Mouse (Mus musculus) lung, postnatal 4 days (tissue): ENCODE measurements at regions not wholly inside any gene's neighbourhood (a gene's known extent, or its start where the extent isn't known, plus 50 kb on each side); places are given as distances from the start of the nearest gene placed in this dataset.

Source experiments
- DNase-seq, 2 experiments: peaks; one replicate each; pipeline ENCODE4 v3.0.0; 2021

- DNase-seq: no peak
These were observed 180.7 kb upstream of the Sash1 start for GRCm38 (mm10) chr10:9066566-9066965.

GRCm38 (mm10) chr10:9061979-9062378, 176.1 kb upstream of the Sash1 start:
- no peak for DNase-seq

DNA sequence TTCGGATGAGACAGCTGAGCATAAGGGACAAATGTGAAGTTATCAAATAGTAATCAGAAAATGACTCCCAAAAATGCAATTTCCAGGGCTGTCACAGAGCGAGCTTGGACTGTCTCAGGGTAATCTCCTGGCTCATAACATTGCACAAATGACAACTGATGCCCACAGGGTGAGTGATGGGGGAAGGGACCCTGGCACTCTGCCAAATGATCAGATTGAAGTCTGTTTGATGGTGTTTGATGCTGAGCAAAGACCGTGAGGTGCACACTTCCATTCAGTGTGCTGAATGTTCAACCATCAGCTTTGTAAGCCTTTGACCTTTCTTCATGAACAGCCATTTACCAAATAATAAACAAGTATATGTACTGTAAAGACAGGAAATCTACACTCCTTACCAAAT, 169.4 kb upstream of the Sash1 start:
- no peak for DNase-seq

- no peak for DNase-seq
These were observed 167.5 kb upstream of the Sash1 start for GRCm38 (mm10) chr10:9053371-9053770.

- DNase-seq: no peak
These were observed 161.5 kb upstream of the Sash1 start for GRCm38 (mm10) chr10:9047341-9047740.

- DNase-seq: no peak
These were observed 159.0 kb upstream of the Sash1 start for GRCm38 (mm10) chr10:9044746-9045370.

DNA sequence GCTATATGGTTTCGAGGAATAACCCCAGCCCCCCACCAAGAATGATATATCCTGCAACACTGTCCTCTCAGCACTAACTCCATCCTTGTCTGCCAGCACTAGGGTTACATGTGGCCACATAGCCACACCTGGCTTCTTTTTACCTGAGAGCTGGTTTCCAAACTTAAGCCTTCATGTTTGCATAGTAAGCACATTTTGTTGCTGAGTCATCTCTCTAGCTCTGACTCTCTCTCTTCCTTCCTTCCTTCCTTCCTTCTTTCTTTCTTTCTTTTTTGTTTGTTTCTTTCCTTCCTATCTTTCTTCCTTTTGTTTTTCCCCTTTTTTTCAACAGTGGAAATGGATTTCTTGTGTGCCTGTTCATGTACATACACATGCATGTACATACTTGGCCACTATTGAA, 157.6 kb upstream of the Sash1 start:
- DNase-seq: no peak

DNA sequence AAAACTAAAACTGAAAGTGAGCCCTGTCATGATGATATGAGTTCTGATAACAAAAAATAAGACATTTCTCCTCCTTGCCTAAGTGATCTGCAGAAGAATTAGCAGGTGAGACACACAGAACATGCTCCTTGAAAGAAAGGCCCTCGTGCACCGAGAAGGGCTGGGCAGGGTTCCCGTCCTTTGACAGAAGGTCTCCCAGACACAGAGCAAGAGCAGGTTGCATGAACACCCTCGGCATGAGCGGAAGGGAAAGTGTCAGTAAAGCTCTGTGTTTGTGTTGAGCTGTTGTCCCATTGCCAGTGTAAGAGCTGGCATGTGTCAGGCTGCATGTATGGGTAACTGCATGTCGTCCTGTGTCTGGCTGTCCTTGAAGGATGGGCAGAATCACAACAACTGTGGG, 144.6 kb upstream of the Sash1 start:
- no peak for DNase-seq

GRCm38 (mm10) chr10:9029506-9029905, 143.6 kb upstream of the Sash1 start:
- DNase-seq: no peak

GRCm38 (mm10) chr10:9027070-9027807, 141.4 kb upstream of the Sash1 start:
- peak; percentile 15 to 35 for DNase-seq

DNA sequence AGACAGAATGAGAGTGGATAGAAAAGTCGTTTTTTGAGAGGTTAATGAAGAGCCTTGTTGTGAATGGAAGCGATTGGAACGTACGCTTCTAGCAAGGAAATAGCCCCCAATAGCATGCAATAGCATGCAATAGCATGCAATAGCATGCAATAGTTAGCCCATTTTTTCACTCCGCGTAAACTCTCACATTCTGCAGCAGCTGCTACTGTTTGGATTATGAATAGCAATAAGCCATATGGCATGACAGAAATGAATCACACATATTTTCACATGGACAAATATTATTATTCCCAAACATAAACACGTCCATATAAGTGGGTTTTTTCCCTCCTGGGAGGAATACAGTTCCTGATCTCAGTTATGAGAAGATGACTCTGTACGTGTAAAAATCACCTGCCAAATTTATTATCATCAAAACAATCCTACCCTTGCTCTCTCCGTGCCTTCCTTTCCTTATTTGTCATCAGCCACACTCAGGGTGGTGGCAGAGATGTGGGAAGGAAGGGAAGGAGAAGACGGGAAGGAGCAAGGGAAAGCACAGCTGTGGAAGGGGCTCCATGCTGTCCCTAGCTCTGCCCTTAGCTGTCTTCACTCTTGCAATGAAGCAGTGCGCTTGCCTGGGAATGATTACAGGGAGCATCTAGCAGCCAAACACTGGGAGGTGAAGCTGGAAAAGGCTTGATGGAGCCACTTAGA, 129.1 kb upstream of the Sash1 start:
- DNase-seq: peak in 1 of 2 experiments; percentile 16

- DNase-seq: no peak
These were observed 127.7 kb upstream of the Sash1 start for GRCm38 (mm10) chr10:9013549-9013925.

DNA sequence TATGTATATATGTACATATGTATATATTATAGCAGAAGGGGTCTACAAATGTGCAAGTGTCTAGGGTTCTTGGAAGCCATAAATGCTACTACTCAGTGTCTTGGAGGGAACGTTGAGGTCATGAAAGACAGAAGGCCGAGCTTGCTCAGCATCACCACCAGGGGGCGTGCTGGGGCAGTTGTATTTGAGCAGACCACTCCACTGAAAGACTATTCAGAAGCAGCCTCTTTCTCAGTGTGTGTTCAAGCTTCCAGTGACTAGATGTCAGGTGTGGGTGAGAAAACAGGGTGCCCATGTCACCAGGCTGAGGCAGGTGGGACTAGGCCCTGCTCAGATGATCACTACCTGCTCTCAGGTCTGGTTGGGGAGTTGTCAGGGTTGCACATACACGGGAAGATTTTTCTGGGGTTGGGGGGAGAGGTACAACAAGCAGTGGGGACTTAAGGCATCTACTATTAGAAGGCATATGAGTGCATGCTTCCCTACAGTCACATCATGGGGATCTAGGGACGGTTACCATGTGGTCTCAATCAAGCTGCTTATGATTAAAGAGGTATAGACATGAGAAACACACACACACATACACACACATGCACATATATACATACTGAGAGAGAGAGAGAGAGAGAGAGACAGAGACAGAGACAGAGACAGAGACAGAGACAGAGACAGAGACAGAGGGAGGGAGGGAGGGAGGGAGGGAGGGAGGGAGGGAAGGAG, 127.1 kb upstream of the Sash1 start:
- peak; percentile 68 to 82 for DNase-seq

DNA sequence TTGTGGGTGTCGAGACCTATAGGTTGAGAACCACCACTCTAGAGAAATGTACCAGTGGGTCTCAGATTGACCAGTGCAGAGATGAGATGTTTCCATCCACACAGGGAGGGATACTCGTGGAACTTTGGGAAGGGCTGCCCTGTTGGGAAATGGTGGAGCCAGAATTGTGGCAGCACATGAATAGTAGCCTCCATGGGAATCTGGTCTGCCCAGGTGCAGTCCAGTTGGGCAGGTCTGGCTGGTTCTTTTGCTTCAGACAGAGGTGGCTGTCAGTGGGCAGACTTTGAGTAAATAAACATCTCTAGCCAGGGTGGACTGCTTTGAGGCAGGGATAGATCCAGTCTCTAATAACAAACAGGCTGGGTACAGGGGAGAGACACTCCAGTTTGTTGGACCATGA, 126.0 kb upstream of the Sash1 start:
- DNase-seq: no peak

GRCm38 (mm10) chr10:9010191-9010590, 124.3 kb upstream of the Sash1 start:
- no peak for DNase-seq

DNA sequence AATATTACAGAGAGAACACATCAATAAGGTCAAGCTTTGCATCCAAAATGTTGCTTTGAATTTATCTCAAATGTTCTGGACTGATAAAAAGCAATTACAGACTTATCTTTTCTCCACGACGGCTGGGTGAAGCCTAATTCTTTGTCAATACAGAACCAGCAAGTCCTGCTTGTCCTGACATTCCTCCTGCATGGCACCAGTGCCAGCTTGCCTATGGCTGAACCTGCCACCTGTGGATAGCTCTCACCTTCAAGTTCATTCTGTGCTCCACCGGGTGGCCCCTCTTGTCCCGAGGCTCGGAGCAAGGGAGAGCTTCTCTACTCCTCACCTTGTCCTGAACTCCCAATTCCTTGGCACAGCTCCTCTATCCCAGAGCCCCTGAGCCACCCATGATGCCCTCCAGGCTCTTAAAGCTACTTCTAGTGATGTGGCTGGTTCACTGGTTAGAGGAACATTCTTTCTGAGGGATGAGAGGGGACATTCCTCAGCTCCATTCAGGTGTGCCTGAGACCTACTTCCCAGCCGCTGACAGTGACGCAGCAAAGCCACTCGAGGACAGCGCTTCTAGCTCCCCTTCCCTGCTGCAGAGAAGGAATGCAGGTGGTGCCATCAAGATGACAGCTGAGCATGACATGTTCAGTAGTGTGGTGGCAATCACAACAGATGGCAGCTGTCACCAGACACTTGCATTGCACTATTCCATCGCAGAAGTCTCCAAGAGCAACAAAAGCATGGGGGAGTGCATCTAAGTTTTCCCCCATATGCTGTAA, 119.5 kb upstream of the Sash1 start:
- DNase-seq: peak; percentile 32 to 73

- DNase-seq: no peak
These were observed 116.4 kb upstream of the Sash1 start for GRCm38 (mm10) chr10:9002261-9002660.

GRCm38 (mm10) chr10:8998758-8999398, 113.0 kb upstream of the Sash1 start:
- peak; percentile 56 to 81 for DNase-seq

- DNase-seq: no peak
These were observed 112.5 kb upstream of the Sash1 start for GRCm38 (mm10) chr10:8998356-8998755.

- peak in 1 of 2 experiments; percentile 20 for DNase-seq
These were observed 109.2 kb upstream of the Sash1 start for GRCm38 (mm10) chr10:8995097-8995496.

GRCm38 (mm10) chr10:8986339-8986738, 100.5 kb upstream of the Sash1 start:
- DNase-seq: no peak

DNA sequence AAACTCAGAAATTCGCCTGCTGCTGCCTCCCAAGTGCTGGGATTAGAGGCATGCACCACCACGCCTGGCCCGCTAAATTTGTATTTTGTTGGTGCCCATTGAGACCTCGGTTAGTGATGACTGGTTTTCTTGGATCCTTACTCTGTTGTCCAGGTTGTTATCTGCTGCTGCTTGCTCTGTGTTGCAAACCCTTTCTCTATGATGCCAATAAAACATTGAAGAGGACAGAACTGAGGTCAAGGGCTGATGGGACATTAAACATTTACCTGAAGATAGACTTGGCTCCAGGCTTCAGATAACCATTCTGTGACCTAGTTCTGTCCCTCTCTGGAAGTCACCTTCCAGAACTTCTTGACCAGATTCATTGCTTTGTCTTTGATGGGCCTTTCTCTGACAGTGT, 97.5 kb upstream of the Sash1 start:
- no peak for DNase-seq
